Mouse (Mus musculus): ENCODE data around the gene Scfd1. TPM values are rescaled to one million over a fixed set of nuclear protein-coding genes. Genes with fewer than 3 reads are reported as not detected.

Scfd1 gene
- total RNA-seq, 2 experiments from 2014 or later, result 14.4 to 17.8 TPM

- intact Hi-C loops (cut with DNase I), result no loop called here
- no peak for DNase-seq
Measured at GRCm38 (mm10) chr12:51493476-51493875, 116.2 kb downstream of the Scfd1 start.

DNA sequence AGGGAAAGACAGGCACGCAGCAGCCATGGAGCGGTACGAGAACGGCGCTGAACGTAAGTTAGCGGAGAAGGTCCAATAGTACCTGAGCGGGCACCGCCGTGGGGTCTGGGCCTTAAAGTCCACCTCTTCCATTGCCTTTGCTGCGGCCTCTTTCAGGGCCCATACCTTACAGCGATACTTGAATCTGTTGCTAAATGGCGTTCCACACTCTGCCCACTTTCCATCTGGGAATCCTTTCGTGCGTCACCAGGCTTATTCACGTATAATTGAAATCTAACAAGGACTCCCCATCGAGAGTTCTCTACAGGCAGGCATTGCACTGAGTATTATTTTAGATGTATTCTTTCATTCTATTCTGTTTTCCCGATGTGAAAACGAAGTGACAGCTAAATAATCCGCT lies 117.3 kb downstream of the Scfd1 start:
- no peak for DNase-seq
- intact Hi-C loops (cut with DNase I), result no loop called here

Other genes with a start within 250 kb of the Scfd1 start
- gene G2e3, start 29.4 kb upstream of the Scfd1 start, total RNA-seq (2021), result 1 to 10 TPM; 1.8 to 1.9 TPM
- gene Coch, start 215.8 kb downstream of the Scfd1 start, total RNA-seq (2021), result under 1 TPM in 1 of 2 experiments, not detected in 1; 0.18 TPM

Measured in gastrocnemius, postnatal 36 days (tissue).